Mouse (Mus musculus) C2C12 (cell line): ENCODE results near the gene Map4k4.

ENCODE experiments used
- CEBPB ChIP-seq: IDR thresholded peaks from one replicate; pipeline ENCODE4 v1.6.1; 2011; ENCODE audit warnings: low read depth, mild to moderate bottlenecking, control low read depth, moderate library complexity
- CTCF ChIP-seq: IDR thresholded peaks from one replicate; pipeline ENCODE4 v1.5.1; 2011; ENCODE audit not compliant: control insufficient read depth, insufficient read depth, insufficient read length
- MAX ChIP-seq: IDR thresholded peaks from one replicate; pipeline ENCODE4 v1.6.1; 2011; ENCODE audit warnings: mild to moderate bottlenecking, control low read depth
- MYOD1 ChIP-seq: IDR thresholded peaks from one replicate; pipeline ENCODE4 v1.6.1; 2011; ENCODE audit warnings: low read depth; ENCODE audit not compliant: control insufficient read depth, insufficient read length
- MYOG ChIP-seq: IDR thresholded peaks from one replicate; pipeline ENCODE4 v1.6.1; 2011; ENCODE audit not compliant: control insufficient read depth, insufficient read length; ENCODE audit errors: extremely low read depth
- USF1 ChIP-seq: IDR thresholded peaks from one replicate; pipeline ENCODE4 v1.6.1; 2011; ENCODE audit warnings: low read depth, mild to moderate bottlenecking, control low read depth, moderate library complexity

GRCm38 (mm10) chr1:39976107-39976506, 75.4 kb downstream of the Map4k4 start:
- no peak for TF ChIP-seq CTCF
- TF ChIP-seq CEBPB, result no peak
- no peak for TF ChIP-seq MAX
- TF ChIP-seq USF1, result no peak
- TF ChIP-seq MYOG, result no peak
- no peak for TF ChIP-seq MYOD1
